Mouse (Mus musculus) olfactory bulb, adult 2 months (tissue): ENCODE measurements around the gene Styx.

Experiments
- CTCF ChIP-seq: fragments of 200-500 bp; IDR thresholded peaks from 2 replicates; pipeline ENCODE4 v1.5.1; 2012; ENCODE audit warnings: low read depth, mild to moderate bottlenecking, low read length, moderate library complexity; ENCODE audit not compliant: insufficient read depth
- POLR2A ChIP-seq: fragments of 200-500 bp; IDR thresholded peaks from 2 replicates; pipeline ENCODE4 v1.6.1; 2012; ENCODE audit warnings: mild to moderate bottlenecking, low read depth, low read length, moderate library complexity; ENCODE audit not compliant: insufficient read depth

DNA sequence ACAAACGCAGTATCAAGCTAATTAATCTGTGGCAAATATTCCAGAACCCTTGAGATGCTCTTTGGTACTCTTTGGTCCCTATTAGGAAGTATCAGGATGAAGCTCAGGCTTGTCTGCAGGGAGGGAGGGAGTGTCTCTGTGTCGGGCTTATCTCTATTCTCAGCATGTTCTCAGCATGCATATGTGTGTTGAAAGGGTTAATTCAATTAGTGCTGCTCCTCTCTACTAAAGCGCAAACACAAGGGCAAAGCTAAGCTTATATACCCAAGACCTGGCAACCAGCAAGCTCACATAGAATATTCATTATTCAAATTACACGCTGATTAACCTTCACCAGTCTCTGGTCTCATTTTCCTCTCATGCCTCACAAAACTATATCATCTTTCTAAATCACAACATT lies 47.0 kb upstream of the Styx start:
- TF ChIP-seq POLR2A (no peak), CTCF (no peak)
